Mouse (Mus musculus) heart, adult 2 months (tissue): ENCODE data around the gene Flot1.
A peak's percentile ranks its signal among the peaks of the same experiment; 100 is the strongest.

Experiments used
- EP300 ChIP-seq: fragments of 200-500 bp; IDR thresholded peaks from 2 replicates; pipeline ENCODE4 v1.6.1; 2011; ENCODE audit warnings: low read depth, low read length, control low read depth; ENCODE audit not compliant: insufficient read depth
- POLR2A ChIP-seq: fragments of 200-500 bp; IDR thresholded peaks from 2 replicates; pipeline ENCODE4 v1.6.1; 2011; ENCODE audit warnings: mild to moderate bottlenecking, low read depth, low read length, control low read depth; ENCODE audit not compliant: insufficient read depth

DNA sequence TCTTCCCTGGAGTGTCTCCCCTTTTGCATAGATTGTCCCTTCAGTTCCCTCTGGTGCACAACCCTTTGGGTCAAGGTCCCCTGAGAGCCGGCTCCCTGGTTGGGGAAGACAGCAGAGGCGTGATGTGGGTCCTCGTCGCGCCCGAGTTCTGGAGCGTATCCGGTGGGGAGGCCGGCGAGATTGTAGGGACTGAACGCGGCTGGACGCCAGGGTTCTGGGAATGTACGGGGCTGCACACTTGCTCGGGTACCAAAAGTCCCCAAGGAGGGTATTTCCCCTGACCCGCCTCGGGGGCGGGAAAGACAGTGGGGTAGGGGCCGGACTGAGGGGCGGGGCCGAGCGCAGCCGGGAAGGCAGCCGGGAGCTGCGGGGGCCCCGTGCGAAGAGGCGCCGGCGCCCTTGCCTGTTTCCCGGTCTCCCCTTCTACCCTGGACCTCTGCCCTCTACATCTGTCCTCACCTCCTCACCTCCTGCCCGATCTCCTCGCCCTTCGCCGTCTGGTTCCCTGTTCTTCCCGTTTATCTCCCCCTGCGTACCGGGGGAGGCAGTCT, 43.3 kb downstream of the Flot1 start:
- no peak; the same call in 1 of the 2 replicates for TF ChIP-seq EP300
- TF ChIP-seq POLR2A, result peak; percentile 72
